Mouse (Mus musculus) gastrocnemius, postnatal 4 days (tissue): Measurements from ENCODE around the gene Spcs2. TPM values are rescaled to one million over a fixed set of nuclear protein-coding genes. Genes with fewer than 3 reads are reported as not detected.

Experiments used
- DNase-seq, 2 experiments: peaks; one replicate each; pipeline ENCODE4 v3.0.0; 2021 to 2022; ENCODE audit warnings: low spot score in 2 of 2, mixed read lengths in 2 of 2
- long read RNA-seq, 2 experiments: library from polyadenylated mRNA; stranded (forward); transcript quantifications; one replicate each; pipeline ENCODE4 v2.0.0; 2021
- total RNA-seq, 2 experiments: library from RNA; stranded (reverse); gene quantifications; 2 replicates each; pipeline ENCODE4 v1.2.3; 2021

Spcs2 gene
- total RNA-seq, result 10 to 100 TPM; 80.1 to 80.8 TPM
- long read RNA-seq, experiment 1, transcript Spcs2-201 (5 exons, 2,909 nt), result major isoform, 181 of 185 reads
- long read RNA-seq, experiment 1, partial matches to known transcripts, result 1 of 185 reads
- long read RNA-seq, experiment 1, other reads (novel, unspliced or antisense), result 2 of 185 reads
- long read RNA-seq, experiment 2, transcript Spcs2-201 (5 exons, 2,909 nt), result major isoform, 141 of 147 reads
- long read RNA-seq, experiment 2, partial matches to known transcripts, result 0 of 147 reads
- long read RNA-seq, experiment 2, other reads (novel, unspliced or antisense), result 3 of 147 reads

- DNase-seq, result no peak
These were observed at the start of gene Spcs2 for GRCm38 (mm10) chr7:99863362-99863761. Spcs2 (minus strand) TSS chr7:99863462.

GRCm38 (mm10) chr7:99911038-99911437, 47.8 kb upstream of the Spcs2 start:
- no peak for DNase-seq

GRCm38 (mm10) chr7:99907463-99907862, 44.2 kb upstream of the Spcs2 start:
- DNase-seq, result no peak

GRCm38 (mm10) chr7:99906346-99906745, 43.1 kb upstream of the Spcs2 start:
- DNase-seq, result no peak

- no peak for DNase-seq
These were observed 41.3 kb upstream of the Spcs2 start for GRCm38 (mm10) chr7:99904421-99905005.

- DNase-seq, result no peak
These were observed 39.8 kb upstream of the Spcs2 start for GRCm38 (mm10) chr7:99902918-99903665.

- DNase-seq, result no peak
These were observed 38.9 kb upstream of the Spcs2 start for GRCm38 (mm10) chr7:99902208-99902607.

- no peak for DNase-seq
These were observed 33.6 kb upstream of the Spcs2 start for GRCm38 (mm10) chr7:99896905-99897304.

GRCm38 (mm10) chr7:99894478-99894877, 31.2 kb upstream of the Spcs2 start:
- DNase-seq, result no peak

GRCm38 (mm10) chr7:99893967-99894366, 30.7 kb upstream of the Spcs2 start:
- no peak for DNase-seq

GRCm38 (mm10) chr7:99892351-99892750, 29.1 kb upstream of the Spcs2 start:
- no peak for DNase-seq

- no peak for DNase-seq
These were observed 28.2 kb upstream of the Spcs2 start for GRCm38 (mm10) chr7:99891471-99891870.

GRCm38 (mm10) chr7:99890168-99890755, 27.0 kb upstream of the Spcs2 start:
- no peak for DNase-seq

GRCm38 (mm10) chr7:99889175-99889880, 26.1 kb upstream of the Spcs2 start:
- no peak for DNase-seq

- no peak for DNase-seq
These were observed 24.5 kb upstream of the Spcs2 start for GRCm38 (mm10) chr7:99887743-99888142.

GRCm38 (mm10) chr7:99887230-99887735, 24.0 kb upstream of the Spcs2 start:
- no peak for DNase-seq

GRCm38 (mm10) chr7:99878254-99878653, 15.0 kb upstream of the Spcs2 start:
- DNase-seq, result no peak

- DNase-seq, result peak; percentile 58 to 82
These were observed 13.1 kb upstream of the Spcs2 start for GRCm38 (mm10) chr7:99876345-99876744.

- no peak for DNase-seq
These were observed 12.6 kb upstream of the Spcs2 start for GRCm38 (mm10) chr7:99875891-99876290.

- DNase-seq, result no peak
These were observed 10.7 kb upstream of the Spcs2 start for GRCm38 (mm10) chr7:99873965-99874364.

GRCm38 (mm10) chr7:99869296-99869695, 6.0 kb upstream of the Spcs2 start:
- no peak for DNase-seq
